Mouse (Mus musculus): ENCODE measurements around the gene Wdr62.
"Not testable (repeated sequence)": the region's sequence is repeated elsewhere in the genome, so short reads cannot be mapped to it uniquely, and the experiment has no call there.

Gene Wdr62

GRCm38 (mm10) chr7:30205383-30205782, 74.8 kb downstream of the Wdr62 start:
- DNase-seq (ENCODE audit: low spot score) = no peak

DNA sequence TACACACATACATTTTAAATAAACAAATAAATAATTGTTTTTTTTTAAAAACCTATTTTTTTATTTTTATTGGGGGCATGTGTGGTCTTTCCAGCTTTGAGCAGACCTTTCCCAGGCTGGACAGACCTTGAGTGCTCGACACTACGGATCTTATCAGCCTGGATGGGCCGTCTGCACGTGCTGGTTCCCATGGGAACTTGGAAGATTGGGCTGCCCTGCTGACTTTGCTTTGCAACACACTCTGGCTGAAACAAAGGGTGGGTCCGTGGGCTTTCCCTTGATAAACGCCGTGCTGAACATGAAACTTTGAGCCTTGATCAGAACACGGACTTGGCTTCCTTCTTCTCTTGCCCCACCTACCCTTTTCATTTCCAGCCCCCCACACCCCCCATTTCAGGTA, 75.8 kb downstream of the Wdr62 start:
- DNase-seq (ENCODE audit: low spot score) = no peak

DNA sequence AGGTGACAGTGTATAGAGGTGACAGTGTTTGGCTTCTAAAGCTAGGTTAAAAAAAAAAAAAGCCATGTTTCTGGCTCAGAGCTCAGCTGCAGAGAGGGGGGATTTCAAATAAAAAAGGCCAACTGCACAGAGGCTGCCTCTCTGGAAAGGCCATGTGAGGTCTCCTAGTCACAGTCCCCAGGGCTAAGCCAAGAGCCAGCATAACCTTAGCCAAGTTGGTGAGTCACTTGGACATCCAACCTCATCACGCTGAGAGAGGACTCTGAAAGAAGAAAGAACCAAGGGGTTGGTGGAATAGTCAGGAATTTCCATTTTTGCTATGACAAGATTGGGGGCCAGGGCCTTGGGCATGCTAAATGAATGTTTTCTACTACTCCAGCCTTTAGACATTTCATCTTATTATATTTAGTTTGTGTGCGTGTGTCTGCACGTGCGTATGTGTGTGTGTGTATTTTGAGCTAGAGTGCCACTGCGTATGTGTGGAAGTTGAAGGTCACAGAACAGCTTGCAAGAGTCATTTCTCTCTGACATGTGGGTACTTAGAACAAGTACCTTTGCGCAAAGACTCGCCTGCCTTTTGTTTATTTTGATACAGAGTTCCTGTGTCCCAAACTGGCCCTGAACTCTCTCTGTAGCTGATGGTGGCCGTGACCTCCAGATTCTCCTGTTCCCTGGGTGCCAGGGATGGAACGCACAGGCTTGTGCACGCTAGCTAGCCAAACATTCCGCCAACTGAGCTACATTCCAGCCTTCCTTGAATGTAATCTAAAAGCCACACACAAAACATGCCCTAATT, 77.1 kb downstream of the Wdr62 start:
- no peak for DNase-seq (ENCODE audit: low spot score)

DNA sequence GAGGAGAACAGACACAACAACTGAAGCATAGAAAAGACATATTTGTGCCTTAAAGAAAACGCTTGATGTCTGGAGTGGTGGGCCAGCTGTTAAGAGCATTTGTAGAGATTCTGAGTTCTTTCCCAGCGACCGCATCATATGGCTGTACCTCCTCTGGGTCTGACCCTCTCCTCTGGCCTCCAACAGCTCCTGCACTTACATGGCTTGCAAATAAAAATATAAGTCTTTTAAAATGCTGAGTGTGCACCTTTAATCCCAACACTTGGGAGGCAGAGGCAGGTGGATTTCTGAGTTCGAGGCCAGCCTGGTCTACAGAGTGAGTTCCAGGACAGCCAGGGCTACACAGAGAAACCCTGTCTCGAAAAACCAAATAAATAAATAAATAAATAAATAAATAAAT, 79.6 kb downstream of the Wdr62 start:
- not testable (repeated sequence) for DNase-seq (ENCODE audit: low spot score)

- no peak for DNase-seq (ENCODE audit: low spot score)
Observed at GRCm38 (mm10) chr7:30200200-30200599, 80.0 kb downstream of the Wdr62 start.

DNA sequence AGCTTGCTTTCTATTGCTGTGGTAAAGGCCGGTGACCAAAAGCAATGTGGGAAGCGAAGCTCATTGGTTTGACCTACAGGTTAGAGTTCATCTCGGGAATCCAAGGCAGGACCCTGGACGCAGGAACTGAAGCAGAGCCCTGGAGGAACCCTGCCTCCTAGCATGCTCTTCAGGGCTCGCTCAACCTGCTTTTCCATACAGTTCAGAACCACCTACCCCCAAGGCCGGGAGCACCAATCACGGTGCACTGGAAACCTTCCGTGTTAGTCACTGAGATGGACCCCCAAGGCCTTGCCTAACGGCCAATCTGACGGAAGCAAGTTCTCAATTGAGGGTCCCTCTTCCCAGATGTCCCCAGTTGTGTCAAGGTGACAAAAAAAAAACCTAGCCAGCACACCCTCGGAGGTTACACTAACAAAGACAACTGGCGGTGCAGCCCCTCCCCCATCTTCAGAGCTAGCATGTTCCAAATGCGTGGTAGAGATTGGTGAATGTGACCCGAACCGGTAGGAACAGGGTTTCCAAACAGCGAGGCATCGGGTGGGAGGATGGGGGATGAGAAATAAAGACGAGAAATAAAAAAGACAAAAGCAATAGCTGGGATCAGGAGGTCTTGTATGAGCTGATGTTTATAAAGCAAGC, 80.6 kb downstream of the Wdr62 start:
- no peak for DNase-seq (ENCODE audit: low spot score)

- DNase-seq (ENCODE audit: low spot score) = no peak
Observed at GRCm38 (mm10) chr7:30198481-30198971, 81.7 kb downstream of the Wdr62 start, which contains the start of gene Capns1. TSS of gene Capns1 (minus strand) at chr7:30198811.

- DNase-seq (ENCODE audit: low spot score) = no peak
Observed at GRCm38 (mm10) chr7:30197592-30198129, 82.6 kb downstream of the Wdr62 start.

GRCm38 (mm10) chr7:30196171-30196570, 84.0 kb downstream of the Wdr62 start:
- DNase-seq (ENCODE audit: low spot score) = no peak

- DNase-seq (ENCODE audit: low spot score) = no peak
Observed at GRCm38 (mm10) chr7:30195461-30195860, 84.8 kb downstream of the Wdr62 start.

DNA sequence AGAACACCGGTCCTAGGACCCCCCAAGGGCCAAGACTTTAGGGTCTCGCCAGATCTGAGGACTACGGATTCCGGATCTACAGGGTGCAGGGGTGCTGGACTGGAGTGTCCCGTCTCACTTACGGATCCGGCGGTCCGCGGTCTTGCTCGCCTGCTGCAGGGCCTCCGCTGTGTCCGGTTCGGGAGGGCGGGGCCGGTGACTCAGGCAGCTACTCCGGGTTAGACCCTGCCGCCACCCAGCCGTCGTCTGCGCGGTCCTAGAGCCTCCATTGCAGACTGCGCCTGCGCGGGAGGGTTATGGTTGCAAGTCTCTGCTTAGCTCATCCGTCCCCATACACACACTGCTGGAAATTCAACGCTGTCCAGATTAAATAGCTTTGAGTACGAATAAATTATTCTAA, 85.3 kb downstream of the Wdr62 start:
- DNase-seq (ENCODE audit: low spot score) = peak; percentile 69

GRCm38 (mm10) chr7:30194101-30194831, 86.0 kb downstream of the Wdr62 start:
- DNase-seq (ENCODE audit: low spot score) = no peak

DNA sequence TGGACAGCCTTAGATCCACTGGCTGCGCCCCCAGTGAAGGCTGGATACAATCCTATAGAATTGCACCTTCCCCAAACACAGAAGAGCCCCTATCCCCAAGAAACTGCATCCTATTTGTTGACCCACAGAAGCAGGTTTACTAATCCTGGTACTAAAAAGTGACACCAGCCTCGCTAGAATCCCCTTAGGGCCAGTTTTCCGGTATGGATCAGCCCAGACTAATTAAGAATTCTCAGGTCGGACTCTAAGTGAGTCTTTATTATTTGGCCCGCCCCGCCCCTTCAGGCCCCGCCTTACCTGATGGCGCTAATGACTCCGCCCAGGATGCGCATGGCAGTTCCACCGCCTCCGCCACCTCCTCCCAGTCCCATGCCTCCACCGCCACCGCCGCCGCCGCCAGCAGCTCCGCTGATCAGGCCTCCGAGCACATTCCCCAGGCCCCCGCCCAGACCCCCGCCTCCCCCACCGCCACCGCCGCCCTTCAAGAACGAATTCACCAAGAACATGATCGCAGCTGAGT, 86.6 kb downstream of the Wdr62 start:
- no peak for DNase-seq (ENCODE audit: low spot score)

DNA sequence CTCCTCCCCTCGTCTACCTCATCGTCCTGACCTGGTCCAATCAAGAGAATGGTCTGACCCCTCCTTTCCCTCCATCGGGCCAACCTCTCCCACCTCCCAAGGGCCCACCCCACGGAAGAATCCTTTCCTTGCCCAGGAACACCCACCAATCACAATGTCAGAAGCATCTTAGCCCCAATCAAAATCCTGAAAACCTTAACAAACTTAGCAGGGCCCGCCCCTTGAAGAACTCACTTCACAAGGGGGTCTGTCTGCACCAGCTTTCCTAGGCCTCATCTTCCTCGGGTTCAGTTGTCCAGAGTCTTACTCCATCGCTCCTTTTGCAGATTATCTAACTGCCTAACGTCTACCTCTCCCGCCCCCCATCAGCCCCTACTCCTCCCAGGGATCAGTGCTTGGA, 87.2 kb downstream of the Wdr62 start:
- no peak for DNase-seq (ENCODE audit: low spot score)

DNA sequence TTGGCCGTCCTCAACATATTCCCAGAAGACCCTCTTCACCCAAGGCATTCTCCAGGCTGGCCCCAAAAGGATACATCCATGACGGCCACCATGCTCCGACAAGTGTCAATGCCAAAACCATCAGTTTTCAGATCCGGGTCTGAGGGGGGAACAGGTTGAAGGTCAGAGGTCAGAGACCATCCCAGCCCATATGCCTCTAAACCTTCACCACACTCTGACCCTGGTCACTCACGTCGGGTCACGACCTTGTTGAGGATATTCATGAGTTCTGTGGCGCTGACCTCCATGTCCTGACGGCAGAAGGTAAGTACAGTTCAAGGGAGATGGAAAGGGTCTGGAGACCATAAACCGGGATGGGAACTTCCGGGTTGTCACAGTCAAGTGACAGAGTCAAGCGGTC, 88.1 kb downstream of the Wdr62 start:
- DNase-seq (ENCODE audit: low spot score) = no peak

Measured in layer of hippocampus, adult 9-10 months (tissue).